Comparison of ENCODE assay signal across 14 mouse cellular contexts in the genomic region with DNA sequence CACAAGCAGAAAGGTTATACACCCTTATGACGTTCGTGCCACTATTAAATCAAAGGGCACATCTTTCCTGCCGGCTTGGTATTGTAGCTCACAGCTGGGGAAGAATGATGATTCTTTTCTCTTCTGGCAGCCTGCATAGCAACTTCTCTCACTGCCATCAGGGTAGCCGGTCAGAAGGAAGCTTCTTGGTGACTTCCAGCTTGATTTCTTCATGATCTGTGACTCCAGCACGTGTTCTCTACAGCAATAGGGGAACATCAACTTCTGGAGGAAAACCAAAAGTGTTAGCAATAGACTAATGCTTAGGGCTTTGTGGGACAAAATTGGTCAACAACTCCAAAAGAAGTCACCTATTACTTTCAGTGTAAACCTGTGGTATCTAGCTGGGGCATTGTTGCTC.
"Had no signal": no experiment of that assay in that cellular context is flagged by ENCODE, and none has a peak within 500 bp of the region (broad histone marks: within the 10 kb centered on the region; RNA-seq: fewer than 3 reads in every experiment).

No protein-coding gene starts in this region.

- DNase-seq: kidney, postnatal 10 days; lung, embryonic 14.5 days; lung, postnatal 10 days; lung, postnatal 4 days; retina, postnatal 1 day; right cerebral cortex, postnatal 4 days; spleen, adult 18-20 months; thymus, adult 18-20 months; thymus, postnatal 14 days had no signal

- H3K36me3 ChIP-seq: limb, embryonic 10.5 days; liver, embryonic 15.5 days; midbrain, embryonic 13.5 days; neural tube, embryonic 12.5 days had no signal

- H3K27me3 ChIP-seq: liver, embryonic 15.5 days; midbrain, embryonic 13.5 days; neural tube, embryonic 12.5 days had no signal

- H3K27ac ChIP-seq: limb, embryonic 10.5 days; liver, embryonic 15.5 days; midbrain, embryonic 13.5 days; neural tube, embryonic 12.5 days had no signal

- H3K4me3 ChIP-seq: limb, embryonic 10.5 days; liver, embryonic 15.5 days; midbrain, embryonic 13.5 days; neural tube, embryonic 12.5 days had no signal

- H3K4me1 ChIP-seq: limb, embryonic 10.5 days; liver, embryonic 15.5 days; midbrain, embryonic 13.5 days; neural tube, embryonic 12.5 days had no signal

- H3K4me2 ChIP-seq: liver, embryonic 11.5 days; liver, embryonic 15.5 days; lung, embryonic 14.5 days; midbrain, embryonic 13.5 days; neural tube, embryonic 12.5 days had no signal

- ATAC-seq: midbrain, embryonic 13.5 days had no signal

- H3K9ac ChIP-seq: liver, embryonic 15.5 days; lung, embryonic 14.5 days; midbrain, embryonic 13.5 days; neural tube, embryonic 12.5 days had no signal

- H3K9me3 ChIP-seq: limb, embryonic 10.5 days; liver, embryonic 15.5 days; midbrain, embryonic 13.5 days; neural tube, embryonic 12.5 days had no signal
